Mouse (Mus musculus) limb, embryonic 14.5 days (tissue): ENCODE measurements around the gene Efemp1. TPM values are rescaled to one million over a fixed set of nuclear protein-coding genes. Genes with fewer than 3 reads are reported as not detected.

Experiments
- ATAC-seq: fragments of 200-750 bp; cut with Nextera tagmentation; 2 replicates; pipeline ENCODE4 v1.8.0; 2017; ENCODE audit warnings: low read depth, moderate number of reproducible peaks, moderate TSS enrichment; ENCODE audit not compliant: low FRiP score
- DNase-seq: peaks from one replicate; pipeline ENCODE4 v3.0.0-alpha.2; 2015; ENCODE audit warnings: low spot score
- H3K27ac ChIP-seq: fragments of 300-500 bp; sonication (generic); replicated peaks from 2 replicates; pipeline ENCODE4 v1.5.1; 2014; ENCODE audit warnings: low read depth, mild to moderate bottlenecking, low read length, moderate library complexity, mixed read lengths
- H3K27me3 ChIP-seq: fragments of 300-500 bp; sonication (generic); 2 replicates; pipeline ENCODE4 v1.6.1; 2014; ENCODE audit warnings: low read length, mixed read lengths; ENCODE audit not compliant: control insufficient read depth, insufficient read depth
- H3K36me3 ChIP-seq: fragments of 300-500 bp; sonication (generic); 2 replicates; pipeline ENCODE4 v1.6.1; 2014; ENCODE audit warnings: mild to moderate bottlenecking, low read length, moderate library complexity, mixed read lengths; ENCODE audit not compliant: control insufficient read depth, insufficient read depth
- H3K4me1 ChIP-seq: fragments of 300-500 bp; sonication (generic); 2 replicates; pipeline ENCODE4 v1.6.1; 2014; ENCODE audit warnings: antibody characterized with exemption, low read length, mixed read lengths; ENCODE audit not compliant: control insufficient read depth, insufficient read depth
- H3K4me2 ChIP-seq: fragments of 300-500 bp; sonication (generic); replicated peaks from 2 replicates; pipeline ENCODE4 v1.6.1; 2014; ENCODE audit warnings: low read depth, mild to moderate bottlenecking, low read length, moderate library complexity; ENCODE audit not compliant: severe bottlenecking
- H3K4me3 ChIP-seq: fragments of 300-500 bp; sonication (generic); replicated peaks from 2 replicates; pipeline ENCODE4 v1.5.1; 2014; ENCODE audit warnings: low read length
- H3K9ac ChIP-seq: fragments of 300-500 bp; sonication (generic); 2 replicates; pipeline ENCODE4 v1.6.1; 2014; ENCODE audit warnings: mild to moderate bottlenecking, low read depth, low read length, moderate library complexity; ENCODE audit not compliant: severe bottlenecking
- H3K9me3 ChIP-seq: fragments of 300-500 bp; sonication (generic); 2 replicates; pipeline ENCODE4 v1.6.1; 2016; ENCODE audit warnings: low read length; ENCODE audit not compliant: control insufficient read depth
- POLR2A ChIP-seq: fragments of 200-500 bp; IDR thresholded peaks from 2 replicates; pipeline ENCODE4 v1.8.0; 2012; ENCODE audit warnings: inconsistent platforms, mild to moderate bottlenecking, moderate library complexity, borderline replicate concordance; ENCODE audit not compliant: insufficient read depth, insufficient read length; ENCODE audit errors: extremely low read depth
- WGBS: fragments of 180-500 bp; shearing (Covaris S2); extraction: QIAGEN DNeasy Blood & Tissue Kit; methylation state at CpG from one replicate; pipeline ENCODE4 v1.1.7; 2014; 5-methylcytosine and 5-hydroxymethylcytosine counted together
- polyA plus RNA-seq, 2 experiments: library from polyadenylated mRNA; depleted of rRNA in 1 of 2; stranded (reverse) in 1 of 2; unstranded in 1 of 2; fragments of >200 nt; fragmentation: Nextera tagmentation in 1 of 2; extraction: Ambion mirVana in 1 of 2; gene quantifications; 2 replicates each; pipeline versions ENCODE4 v1.2.1 to v1.2.3; 2012 to 2014

The Efemp1 gene
- 36.6 and 39.0 TPM in 2 replicates for polyA plus RNA-seq (2012; rRNA removed)
- 35.5 and 40.2 TPM in 2 replicates for polyA plus RNA-seq (2014; fragmentation: Nextera tagmentation; extraction: Ambion mirVana)

- peak; percentile 65 for ATAC-seq
- Histone ChIP-seq H3K9ac (peak within 1 kb of the TSS; percentile 53), H3K4me1 (peaks cover 5% of the 10 kb centered on the region; the same call in 1 of the 2 replicates), H3K27me3 (no peaks in the 10 kb centered on the region), H3K4me2 (peak within 1 kb of the TSS; percentile 76), H3K9me3 (no peaks in the 10 kb centered on the region), H3K4me3 (peak within 1 kb of the TSS; percentile 45), H3K36me3 (no peaks in the 10 kb centered on the region), H3K27ac (no peak within 1 kb of the TSS)
- under 1% methylated on average over 30 of the region's 30 CpGs for WGBS
- TF ChIP-seq POLR2A = 0 out of 2 replicates have a peak, but pooled peaks have one; percentile 27
- DNase-seq = peak; percentile 32
Measured at GRCm38 (mm10) chr11:28853102-28853800, at the start of gene Efemp1. Efemp1 (plus strand) TSS chr11:28853204.

- no peak overlapping the region for H3K9ac ChIP-seq
- H3K36me3 ChIP-seq = no peaks in the 10 kb centered on the region
- TF ChIP-seq POLR2A = no peak
- no peak overlapping the region for H3K27ac ChIP-seq
- H3K4me2 ChIP-seq = no peak overlapping the region
- no peaks in the 10 kb centered on the region for H3K9me3 ChIP-seq
- no peaks in the 10 kb centered on the region for H3K27me3 ChIP-seq
- DNase-seq (peak; percentile 88), ATAC-seq (peak; percentile 37; the same call in 1 of the 2 replicates)
- 60% methylated on average over 3 of the region's 3 CpGs for WGBS
- H3K4me1 ChIP-seq = no peaks in the 10 kb centered on the region
- H3K4me3 ChIP-seq = no peak overlapping the region
Measured at GRCm38 (mm10) chr11:28808685-28809084, 44.3 kb upstream of the Efemp1 start.

- Histone ChIP-seq H3K36me3 (no peaks in the 10 kb centered on the region), H3K27ac (no peak overlapping the region), H3K4me1 (no peaks in the 10 kb centered on the region), H3K4me3 (no peak overlapping the region), H3K9ac (no peak overlapping the region), H3K9me3 (no peaks in the 10 kb centered on the region), H3K4me2 (no peak overlapping the region), H3K27me3 (no peaks in the 10 kb centered on the region)
- DNase-seq (no peak), ATAC-seq (no peak)
- TF ChIP-seq POLR2A = no peak
- 80% methylated on average over 2 of the region's 2 CpGs for WGBS
Measured at GRCm38 (mm10) chr11:28811874-28812273, 41.1 kb upstream of the Efemp1 start.

GRCm38 (mm10) chr11:28812564-28812963 is 40.4 kb upstream of the Efemp1 start:
- Histone ChIP-seq H3K9ac (no peak overlapping the region), H3K4me3 (no peak overlapping the region), H3K27me3 (no peaks in the 10 kb centered on the region), H3K27ac (no peak overlapping the region), H3K4me2 (no peak overlapping the region), H3K36me3 (no peaks in the 10 kb centered on the region), H3K4me1 (no peaks in the 10 kb centered on the region), H3K9me3 (no peaks in the 10 kb centered on the region)
- ATAC-seq (no peak), DNase-seq (peak; percentile 49)
- no peak for TF ChIP-seq POLR2A
- 63% methylated on average over 2 of the region's 2 CpGs for WGBS

GRCm38 (mm10) chr11:28817405-28817804 is 35.6 kb upstream of the Efemp1 start:
- no peaks in the 10 kb centered on the region for H3K27me3 ChIP-seq
- DNase-seq (no peak), ATAC-seq (no peak)
- H3K4me3 ChIP-seq = no peak overlapping the region
- no peak overlapping the region for H3K9ac ChIP-seq
- H3K4me1 ChIP-seq = no peaks in the 10 kb centered on the region
- TF ChIP-seq POLR2A = no peak
- H3K36me3 ChIP-seq = no peaks in the 10 kb centered on the region
- no peaks in the 10 kb centered on the region for H3K9me3 ChIP-seq
- 78% methylated on average over 4 of the region's 4 CpGs for WGBS
- H3K4me2 ChIP-seq = no peak overlapping the region
- no peak overlapping the region for H3K27ac ChIP-seq
